Mouse (Mus musculus) neural tube, embryonic 15.5 days (tissue): Measurements from ENCODE around the gene Coq10b. TPM values are rescaled to one million over a fixed set of nuclear protein-coding genes. Genes with fewer than 3 reads are reported as not detected.

Experiments
- ATAC-seq: fragments of 200-750 bp; cut with Nextera tagmentation; 2 replicates; pipeline ENCODE4 v1.8.0; 2017; ENCODE audit warnings: mild to moderate bottlenecking, moderate TSS enrichment, moderate library complexity; ENCODE audit not compliant: low FRiP score
- H3K27ac ChIP-seq: fragments of 300-500 bp; sonication (generic); replicated peaks from 2 replicates; pipeline ENCODE4 v1.5.1; 2015; ENCODE audit warnings: mild to moderate bottlenecking, inconsistent platforms
- H3K27me3 ChIP-seq: fragments of 300-500 bp; sonication (generic); replicated peaks from 2 replicates; pipeline ENCODE4 v1.6.1; 2015; ENCODE audit warnings: inconsistent platforms
- H3K36me3 ChIP-seq: fragments of 300-500 bp; sonication (generic); 2 replicates; pipeline ENCODE4 v1.6.1; 2015; ENCODE audit warnings: inconsistent platforms
- H3K4me1 ChIP-seq: fragments of 300-500 bp; sonication (generic); 2 replicates; pipeline ENCODE4 v1.6.1; 2015; ENCODE audit warnings: inconsistent platforms
- H3K4me2 ChIP-seq: fragments of 300-500 bp; sonication (generic); 2 replicates; pipeline ENCODE4 v1.6.1; 2015; ENCODE audit warnings: inconsistent platforms, mild to moderate bottlenecking, moderate library complexity
- H3K4me3 ChIP-seq: fragments of 300-500 bp; sonication (generic); replicated peaks from 2 replicates; pipeline ENCODE4 v1.5.1; 2015; ENCODE audit warnings: mild to moderate bottlenecking, inconsistent platforms
- H3K9ac ChIP-seq: fragments of 300-500 bp; sonication (generic); replicated peaks from 2 replicates; pipeline ENCODE4 v1.6.1; 2015; ENCODE audit warnings: mild to moderate bottlenecking, inconsistent platforms
- H3K9me3 ChIP-seq: fragments of 300-500 bp; sonication (generic); replicated peaks from 2 replicates; pipeline ENCODE4 v1.6.1; 2016; ENCODE audit warnings: inconsistent platforms
- WGBS: fragments of 180-500 bp; shearing (Covaris S2); methylation state at CpG from one replicate; pipeline ENCODE4 v1.1.7; 2015; ENCODE audit warnings: mixed read lengths; 5-methylcytosine and 5-hydroxymethylcytosine counted together
- polyA plus RNA-seq: library from polyadenylated mRNA; unstranded; fragments of >200 nt; fragmentation: Nextera tagmentation; extraction: Ambion mirVana; gene quantifications from 2 replicates; pipeline ENCODE4 v1.2.1, GENCODE M21; 2015

The Coq10b gene
- polyA plus RNA-seq, 1 experiment from 2014 or later = 28.4 TPM

GRCm38 (mm10) chr1:55087401-55087904 is 34.9 kb downstream of the Coq10b start:
- H3K4me1 ChIP-seq = peaks cover 44% of the 10 kb centered on the region

GRCm38 (mm10) chr1:55087932-55088610 is 35.5 kb downstream of the Coq10b start, which contains the start of the genes Hspe1 and Hspd1:
Gene Hspe1 (plus strand): TSS chr1:55088132.
Gene Hspd1 (minus strand): TSS chr1:55088243.
- H3K36me3 ChIP-seq = peaks cover 32% of the 10 kb centered on the region
- H3K9ac ChIP-seq = peak within 1 kb of the TSS; percentile 87
- H3K4me1 ChIP-seq = peaks cover 44% of the 10 kb centered on the region
- H3K27ac ChIP-seq = peak within 1 kb of the TSS; percentile 89
- H3K9me3 ChIP-seq = no peaks in the 10 kb centered on the region
- H3K4me3 ChIP-seq = peak within 1 kb of the TSS; percentile 75
- 0% methylated on average over 68 of the region's 76 CpGs for WGBS
- H3K4me2 ChIP-seq = peak within 1 kb of the TSS; percentile 77
- peak; percentile 97 for ATAC-seq
- H3K27me3 ChIP-seq = no peaks in the 10 kb centered on the region

More at GRCm38 (mm10) chr1:55087401-55087904, 34.9 kb downstream of the Coq10b start:
- Histone ChIP-seq H3K36me3 (peaks cover 36% of the 10 kb centered on the region), H3K9me3 (no peaks in the 10 kb centered on the region), H3K27ac (peak overlapping the region; percentile 89), H3K4me2 (peak overlapping the region; percentile 77), H3K9ac (peak overlapping the region; percentile 84), H3K4me3 (peak overlapping the region; percentile 75), H3K27me3 (no peaks in the 10 kb centered on the region)
- under 1% methylated on average over 38 of the region's 57 CpGs for whole genome bisulfite sequencing
- ATAC-seq = peak; percentile 60

- Histone ChIP-seq H3K36me3 (peaks cover 24% of the 10 kb centered on the region), H3K9me3 (no peaks in the 10 kb centered on the region), H3K27me3 (no peaks in the 10 kb centered on the region), H3K4me1 (peaks cover 43% of the 10 kb centered on the region), H3K4me3 (peak overlapping the region; percentile 75), H3K27ac (peak overlapping the region; percentile 89), H3K4me2 (peak overlapping the region; percentile 77), H3K9ac (peak overlapping the region; percentile 87)
- WGBS = 12% methylated on average over 16 of the region's 16 CpGs
- no peak for ATAC-seq
Observed at GRCm38 (mm10) chr1:55088611-55089497, 36.3 kb downstream of the Coq10b start.

GRCm38 (mm10) chr1:55089498-55090064 is 37.0 kb downstream of the Coq10b start:
- Histone ChIP-seq H3K27ac (no peak overlapping the region), H3K4me1 (peaks cover 37% of the 10 kb centered on the region), H3K9me3 (no peaks in the 10 kb centered on the region), H3K36me3 (peaks cover 19% of the 10 kb centered on the region), H3K4me3 (peak overlapping the region; percentile 75), H3K27me3 (no peaks in the 10 kb centered on the region), H3K4me2 (peak overlapping the region; percentile 77), H3K9ac (no peak overlapping the region)
- no peak for ATAC-seq
- WGBS = 90% methylated on average over 5 of the region's 5 CpGs

- no peak overlapping the region for H3K27ac ChIP-seq
- no peaks in the 10 kb centered on the region for H3K27me3 ChIP-seq
- 87% methylated on average over 2 of the region's 2 CpGs for WGBS
- peaks cover 15% of the 10 kb centered on the region for H3K4me1 ChIP-seq
- ATAC-seq = no peak
- H3K4me3 ChIP-seq = no peak overlapping the region
- no peak overlapping the region for H3K4me2 ChIP-seq
- H3K36me3 ChIP-seq = peaks cover 14% of the 10 kb centered on the region
- no peak overlapping the region for H3K9ac ChIP-seq
- H3K9me3 ChIP-seq = no peaks in the 10 kb centered on the region
Observed at GRCm38 (mm10) chr1:55092056-55092455, 39.5 kb downstream of the Coq10b start.

GRCm38 (mm10) chr1:55092469-55092868 is 39.9 kb downstream of the Coq10b start:
- Histone ChIP-seq H3K36me3 (peaks cover 14% of the 10 kb centered on the region), H3K4me2 (no peak overlapping the region), H3K9ac (no peak overlapping the region), H3K9me3 (no peaks in the 10 kb centered on the region), H3K4me1 (peaks cover 15% of the 10 kb centered on the region), H3K27me3 (no peaks in the 10 kb centered on the region), H3K4me3 (no peak overlapping the region), H3K27ac (no peak overlapping the region)
- ATAC-seq = no peak
- WGBS = 93% methylated on average over 1 of the region's 1 CpGs

- H3K27ac ChIP-seq = no peak overlapping the region
- H3K4me2 ChIP-seq = no peak overlapping the region
- no peaks in the 10 kb centered on the region for H3K27me3 ChIP-seq
- no peak overlapping the region for H3K4me3 ChIP-seq
- no peak overlapping the region for H3K9ac ChIP-seq
- no peaks in the 10 kb centered on the region for H3K4me1 ChIP-seq
- H3K9me3 ChIP-seq = no peaks in the 10 kb centered on the region
- H3K36me3 ChIP-seq = no peaks in the 10 kb centered on the region
- ATAC-seq = no peak
- WGBS = 91% methylated on average over 9 of the region's 9 CpGs
Observed at GRCm38 (mm10) chr1:55106919-55107585, 54.5 kb downstream of the Coq10b start.

- H3K27ac ChIP-seq = no peak overlapping the region
- H3K4me2 ChIP-seq = no peak overlapping the region
- H3K4me3 ChIP-seq = no peak overlapping the region
- H3K36me3 ChIP-seq = no peaks in the 10 kb centered on the region
- no peaks in the 10 kb centered on the region for H3K27me3 ChIP-seq
- H3K9ac ChIP-seq = no peak overlapping the region
- 82% methylated on average over 1 of the region's 1 CpGs for WGBS
- H3K4me1 ChIP-seq = no peaks in the 10 kb centered on the region
- ATAC-seq = no peak
- no peaks in the 10 kb centered on the region for H3K9me3 ChIP-seq
Observed at GRCm38 (mm10) chr1:55107644-55108043, 55.1 kb downstream of the Coq10b start.

GRCm38 (mm10) chr1:55108473-55108872 is 55.9 kb downstream of the Coq10b start:
- Histone ChIP-seq H3K27ac (no peak overlapping the region), H3K4me1 (no peaks in the 10 kb centered on the region), H3K9ac (no peak overlapping the region), H3K27me3 (no peaks in the 10 kb centered on the region), H3K4me3 (no peak overlapping the region), H3K9me3 (no peaks in the 10 kb centered on the region), H3K4me2 (no peak overlapping the region), H3K36me3 (no peaks in the 10 kb centered on the region)
- no peak for ATAC-seq
- WGBS = 32% methylated on average over 2 of the region's 2 CpGs

GRCm38 (mm10) chr1:55109066-55109766 is 56.6 kb downstream of the Coq10b start:
- no peak for ATAC-seq
- WGBS = 94% methylated on average over 4 of the region's 4 CpGs
- no peak overlapping the region for H3K9ac ChIP-seq
- no peaks in the 10 kb centered on the region for H3K27me3 ChIP-seq
- no peaks in the 10 kb centered on the region for H3K36me3 ChIP-seq
- no peak overlapping the region for H3K4me2 ChIP-seq
- no peaks in the 10 kb centered on the region for H3K4me1 ChIP-seq
- no peak overlapping the region for H3K27ac ChIP-seq
- H3K9me3 ChIP-seq = no peaks in the 10 kb centered on the region
- no peak overlapping the region for H3K4me3 ChIP-seq
